Mouse (Mus musculus): ENCODE measurements around the gene Snx8. TPM values are rescaled to one million over a fixed set of nuclear protein-coding genes. Genes with fewer than 3 reads are reported as not detected.

The Snx8 gene
- polyA plus RNA-seq (2014; fragmentation: Illumina TruSeq; extraction: RNeasy Lipid Tissue Mini Kit (QIAGEN cat#74804); ENCODE audit: low read depth, low replicate concordance) = 0.29 TPM

DNA sequence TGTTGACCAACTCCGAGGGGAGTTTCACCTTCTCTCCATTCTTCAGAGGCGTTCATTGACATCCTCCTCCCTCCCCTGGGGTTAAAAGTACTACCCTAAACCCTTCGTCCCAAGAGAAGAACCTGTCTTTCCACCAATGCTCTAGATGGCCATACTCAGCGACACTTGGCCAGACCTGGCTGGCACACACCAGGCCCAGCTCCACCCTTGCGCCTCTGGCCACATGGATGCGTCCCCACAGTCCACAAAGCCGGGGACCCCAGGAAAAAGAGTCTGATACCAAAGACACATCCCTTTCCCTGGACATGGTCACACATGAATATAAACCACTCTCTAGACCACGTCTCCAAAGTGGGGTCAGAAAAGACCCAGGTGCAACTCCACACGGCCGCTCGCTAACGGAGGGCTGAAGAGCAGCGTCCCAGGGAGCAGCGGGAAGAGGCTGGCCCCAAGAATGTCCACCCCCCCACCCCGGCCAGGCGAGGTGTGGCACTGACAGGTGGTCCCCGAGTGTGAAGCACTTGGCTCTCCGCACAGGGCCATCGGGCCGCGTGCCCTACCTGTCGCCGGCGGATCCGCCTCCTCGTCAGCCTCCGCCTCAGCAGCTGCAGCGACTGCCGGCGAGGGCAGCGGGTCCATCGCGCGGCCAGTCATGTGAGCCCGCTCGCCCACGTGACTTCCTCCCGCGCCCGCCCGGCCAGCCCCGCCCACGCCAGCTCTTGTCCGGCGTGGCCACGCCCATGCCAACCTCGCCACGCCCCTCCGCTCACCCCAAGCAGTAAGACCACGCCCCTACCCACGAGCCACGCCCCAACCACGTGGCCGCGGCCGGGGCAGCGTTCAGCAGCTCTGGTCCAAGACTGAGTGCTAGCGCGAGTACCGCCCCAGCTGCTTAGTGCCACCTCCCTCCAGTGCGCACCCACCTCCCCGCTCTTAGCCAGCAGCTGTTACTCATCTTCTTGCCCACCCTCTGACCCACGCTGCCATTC is at the start of gene Snx8:
Gene Snx8, minus strand, starts transcription at position 675 of the 989 bp plus-strand sequence.

DNA sequence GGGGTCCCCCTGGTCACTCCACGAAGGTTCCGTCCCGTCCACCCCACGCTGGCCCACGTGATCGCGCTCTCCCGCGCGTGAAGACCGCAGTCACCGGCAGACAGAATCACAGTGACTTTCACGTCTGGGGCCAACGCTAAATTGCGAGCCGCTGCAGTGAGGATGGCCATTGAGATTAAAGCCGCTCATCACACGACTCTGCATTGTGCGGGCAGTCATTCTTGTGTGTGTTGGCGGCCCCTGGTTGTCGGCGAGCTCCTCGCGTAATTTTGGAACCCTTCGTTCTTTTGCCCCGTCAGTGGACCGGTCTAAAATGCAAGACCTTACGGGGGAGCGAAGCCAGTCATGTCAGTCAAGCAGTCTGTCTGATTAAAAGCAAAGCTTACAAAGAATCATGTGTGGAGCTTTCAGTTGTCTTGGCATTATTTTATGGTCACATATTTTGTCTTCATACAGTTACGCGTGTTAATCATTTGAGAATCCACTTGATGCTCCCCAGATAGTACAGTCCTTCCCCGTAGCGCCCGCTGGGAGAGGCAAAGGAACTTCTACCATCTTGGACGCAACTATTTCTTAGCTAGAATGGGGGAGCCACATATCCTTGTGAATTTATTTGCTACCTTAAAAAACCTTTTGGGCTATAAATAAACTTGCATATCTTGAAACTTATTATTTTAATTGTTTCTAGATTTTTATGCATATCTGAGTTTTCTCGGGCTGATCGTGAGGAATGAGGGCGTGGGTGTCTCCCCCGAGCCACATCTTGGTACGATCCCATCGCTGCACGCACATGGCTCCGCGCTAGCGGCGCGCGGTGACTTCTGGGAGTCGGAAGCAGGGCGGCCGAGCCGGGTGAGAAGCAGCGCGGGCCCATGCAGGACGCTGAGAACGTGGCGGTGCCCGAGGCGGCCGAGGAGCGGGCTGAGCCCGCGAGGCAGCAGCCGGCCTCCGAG is 29.7 kb upstream of the Snx8 start, which contains the start of gene Eif3b:
Gene Eif3b, plus strand, starts transcription at position 840 of the 953 bp plus-strand sequence.

DNA sequence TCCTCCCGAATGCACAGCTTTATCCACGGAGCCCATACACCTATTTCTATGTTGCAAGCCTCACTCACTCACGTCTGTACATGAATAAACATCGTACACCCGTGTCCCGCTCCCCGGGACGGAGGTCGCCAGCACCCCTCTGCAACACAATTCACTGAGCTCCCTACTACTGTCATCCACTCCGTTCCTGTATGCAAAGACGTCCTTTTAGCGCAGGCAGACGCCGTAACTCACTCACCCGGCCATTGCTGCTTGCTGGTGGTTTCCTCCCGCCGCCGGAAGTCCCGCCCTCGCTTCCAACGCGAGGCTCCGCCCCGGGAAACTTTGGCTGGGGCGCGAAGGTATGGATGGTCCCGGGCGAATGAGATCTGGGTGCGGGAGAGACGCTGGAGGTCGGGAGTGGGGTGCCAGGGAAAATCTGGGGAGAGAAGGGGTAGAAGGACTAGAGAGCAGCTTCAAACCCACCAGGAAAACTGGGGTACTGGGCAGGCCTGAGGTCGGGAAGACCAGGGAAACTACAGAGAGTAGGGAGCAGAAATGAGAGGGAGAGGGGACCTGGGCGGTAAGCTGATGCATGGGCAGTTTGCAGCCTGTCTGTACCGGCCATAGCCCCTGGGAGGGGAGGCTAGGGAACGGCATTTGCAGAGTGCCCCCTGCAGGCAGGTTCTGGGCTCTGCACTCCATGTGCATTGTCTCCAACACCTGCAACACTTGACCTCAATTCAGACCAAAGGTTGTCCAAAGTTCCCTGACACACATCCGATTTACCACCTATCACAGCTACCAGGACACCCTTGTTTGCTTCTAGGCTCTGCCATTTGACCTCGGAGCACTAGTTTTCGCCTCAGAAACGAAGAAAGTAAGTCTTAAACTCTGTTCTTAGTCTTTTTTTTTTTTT is 57.2 kb downstream of the Snx8 start, which contains the start of gene Mrm2:
Gene Mrm2, minus strand, starts transcription at position 284 of the 898 bp plus-strand sequence.

DNA sequence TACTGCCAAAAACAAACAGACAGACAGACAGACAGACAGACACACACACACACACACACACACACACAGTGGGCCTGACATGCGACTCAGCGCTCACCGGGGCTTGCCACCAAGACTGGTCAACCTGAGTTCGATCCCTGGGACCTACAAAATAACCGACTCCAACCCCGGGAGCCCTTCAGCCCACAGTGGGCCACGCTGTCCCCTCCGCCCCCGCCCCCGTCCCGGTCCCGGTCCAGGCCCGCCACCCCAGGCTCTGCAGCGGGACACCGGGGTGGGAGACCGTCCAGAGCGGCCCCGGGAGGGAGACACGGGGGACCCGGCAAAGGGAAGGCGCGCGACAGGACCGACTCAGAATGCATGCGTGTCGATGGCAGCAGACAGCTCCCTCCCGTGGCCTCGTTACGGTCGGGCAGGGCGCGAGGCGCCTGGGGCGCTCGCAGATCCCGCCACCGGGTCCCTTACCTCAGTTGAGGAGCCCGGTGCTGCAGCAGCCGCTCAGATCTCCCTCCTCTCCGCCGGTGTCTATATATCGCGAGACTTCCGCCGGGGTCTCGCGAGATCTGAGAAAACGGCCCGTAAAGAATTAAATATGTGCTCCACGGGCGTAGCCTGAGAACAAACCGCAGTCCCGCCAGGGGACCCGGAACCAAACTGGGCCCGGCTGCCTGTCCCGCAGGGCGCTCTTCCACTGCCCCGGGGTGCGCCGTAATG is 67.9 kb downstream of the Snx8 start, which contains the start of the genes Mad1l1 and Nudt1:
Gene Mad1l1, minus strand, starts transcription at position 511 of the 714 bp plus-strand sequence.
Gene Nudt1, plus strand, starts transcription at position 615 of the 714 bp plus-strand sequence.

Other genes starting within 250 kb of the Snx8 start
- 0.29 TPM for gene Mad1l1, start 67.7 kb downstream of the Snx8 start, polyA plus RNA-seq (2014; fragmentation: Illumina TruSeq; extraction: RNeasy Lipid Tissue Mini Kit (QIAGEN cat#74804); ENCODE audit: low read depth, low replicate concordance)
- gene Nudt1, start 67.6 kb downstream of the Snx8 start, polyA plus RNA-seq (2014; fragmentation: Illumina TruSeq; extraction: RNeasy Lipid Tissue Mini Kit (QIAGEN cat#74804); ENCODE audit: low read depth, low replicate concordance) = 3.6 TPM
- 1.6 TPM for gene Mrm2, start 57.4 kb downstream of the Snx8 start, polyA plus RNA-seq (2014; fragmentation: Illumina TruSeq; extraction: RNeasy Lipid Tissue Mini Kit (QIAGEN cat#74804); ENCODE audit: low read depth, low replicate concordance)
- gene Eif3b, start 30.1 kb upstream of the Snx8 start, polyA plus RNA-seq (2014; fragmentation: Illumina TruSeq; extraction: RNeasy Lipid Tissue Mini Kit (QIAGEN cat#74804); ENCODE audit: low read depth, low replicate concordance) = 18.3 TPM
- gene Gm4869, start 56.4 kb upstream of the Snx8 start, polyA plus RNA-seq (2014; fragmentation: Illumina TruSeq; extraction: RNeasy Lipid Tissue Mini Kit (QIAGEN cat#74804); ENCODE audit: low read depth, low replicate concordance) = not detected
- not detected for gene Chst12, start 116.3 kb upstream of the Snx8 start, polyA plus RNA-seq (2014; fragmentation: Illumina TruSeq; extraction: RNeasy Lipid Tissue Mini Kit (QIAGEN cat#74804); ENCODE audit: low read depth, low replicate concordance)
- not detected for gene Grifin, start 175.8 kb upstream of the Snx8 start, polyA plus RNA-seq (2014; fragmentation: Illumina TruSeq; extraction: RNeasy Lipid Tissue Mini Kit (QIAGEN cat#74804); ENCODE audit: low read depth, low replicate concordance)
- 0.48 TPM for gene Lfng, start 218.1 kb upstream of the Snx8 start, polyA plus RNA-seq (2014; fragmentation: Illumina TruSeq; extraction: RNeasy Lipid Tissue Mini Kit (QIAGEN cat#74804); ENCODE audit: low read depth, low replicate concordance)